ENCODE assay signal across 8 mouse cellular contexts in the genomic region with DNA sequence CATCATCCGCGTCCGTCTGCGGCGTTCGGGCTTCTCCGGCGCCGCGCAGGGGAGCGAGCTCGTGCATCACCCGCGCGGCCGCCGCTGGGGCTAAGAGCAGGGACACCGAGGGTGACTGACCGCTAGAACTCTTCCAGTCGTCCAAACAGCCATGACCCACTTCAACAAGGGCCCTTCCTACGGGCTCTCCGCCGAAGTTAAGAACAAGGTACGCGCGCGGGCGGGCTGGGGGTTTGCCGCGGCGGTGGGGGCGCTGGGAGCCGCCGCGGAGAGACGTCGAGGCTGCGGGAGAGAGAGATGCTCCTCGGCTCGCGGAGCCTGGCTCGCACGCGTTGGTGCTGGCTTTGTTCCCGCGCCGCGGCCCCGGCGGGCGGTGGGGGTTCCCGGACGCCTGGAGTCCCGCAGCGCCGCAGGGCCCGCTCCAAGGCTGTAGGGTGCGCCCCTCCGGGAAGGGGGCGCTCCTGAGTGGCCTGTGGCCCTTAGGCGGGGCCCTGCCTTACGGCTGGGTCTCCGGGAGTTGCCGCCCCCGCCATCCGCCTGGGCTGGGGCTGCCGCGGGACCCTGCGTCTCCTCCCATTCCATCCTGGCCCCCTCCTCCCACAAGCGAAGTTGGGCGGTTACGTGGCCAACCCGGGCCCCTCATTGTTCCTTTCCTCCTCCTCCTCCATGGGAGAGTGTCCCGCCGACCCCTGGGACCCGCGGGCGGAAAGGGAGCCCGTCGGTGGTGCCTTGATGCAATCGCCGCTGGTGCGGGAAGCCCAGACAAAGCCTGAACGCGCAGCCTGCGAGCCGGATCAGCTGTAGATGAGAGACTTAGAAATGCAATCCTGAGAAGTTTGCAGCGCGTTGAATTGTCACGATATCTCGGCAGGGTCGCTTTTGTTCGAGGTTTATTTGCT. TPM values are rescaled to one million over a fixed set of nuclear protein-coding genes. Genes with fewer than 3 reads are reported as not detected.
A peak's percentile ranks its signal among the peaks of the same experiment; 100 is the strongest.
DNase-seq lines count a peak whose midpoint lies in the region; ATAC-seq lines count a peak whose summit lies in the region.

No protein-coding gene starts in this region.

- peak overlapping the region; percentile 88 for H3K27ac ChIP-seq in hindbrain, embryonic 16.5 days (ENCODE audit: low read depth, low read length)

- H3K36me3 ChIP-seq in hindbrain, embryonic 16.5 days (ENCODE audit: control insufficient read depth, insufficient read depth, low read length), result no peaks in the 10 kb centered on the region
- H3K36me3 ChIP-seq in megakaryocyte, embryonic 14.5 days (replicated peaks; ENCODE audit: low read length), result no peaks in the 10 kb centered on the region

- under 1% methylated on average over 78 of the region's 93 CpGs for WGBS in hindbrain, embryonic 16.5 days

- H3K9me3 ChIP-seq in hindbrain, embryonic 16.5 days (ENCODE audit: control insufficient read depth, low read length), result no peaks in the 10 kb centered on the region
- H3K9me3 ChIP-seq in megakaryocyte, embryonic 14.5 days, result no peaks in the 10 kb centered on the region

- peaks cover 25% of the 10 kb centered on the region for H3K4me1 ChIP-seq in hindbrain, embryonic 16.5 days (ENCODE audit: control insufficient read depth, insufficient read depth, low read depth, low read length)
- H3K4me1 ChIP-seq in megakaryocyte, embryonic 14.5 days, result peaks cover 25% of the 10 kb centered on the region

- H3K4me2 ChIP-seq in hindbrain, embryonic 16.5 days (ENCODE audit: low read length), result peak overlapping the region; percentile 92

- peak; percentile 67 for DNase-seq in adipocyte (ENCODE audit: low spot score)
- peak; percentile 59 for DNase-seq in gastrocnemius, adult 18-20 months (ENCODE audit: low spot score)
- DNase-seq in left cerebral cortex, adult 8-10 months (ENCODE audit: low spot score in 2 of 2), result peak; percentile 45 to 48
- peak; percentile 60 for DNase-seq in right cerebral cortex, postnatal 14 days
- peak; percentile 77 for DNase-seq in urinary bladder, postnatal 25 days (ENCODE audit: low spot score)

- peak; percentile 60 for ATAC-seq in common myeloid progenitor, adult 5-6 weeks (replicated peaks; ENCODE audit: low read depth, poor library complexity, severe bottlenecking)
- ATAC-seq in hindbrain, embryonic 16.5 days, result peak; percentile 68

- no peaks in the 10 kb centered on the region for H3K27me3 ChIP-seq in hindbrain, embryonic 16.5 days (replicated peaks; ENCODE audit: control insufficient read depth, insufficient read depth, low read length)
- peaks cover 47% of the 10 kb centered on the region for H3K27me3 ChIP-seq in megakaryocyte, embryonic 14.5 days (replicated peaks)

- H3K4me3 ChIP-seq in hindbrain, embryonic 16.5 days (ENCODE audit: low read length), result peak overlapping the region; percentile 54
- peak overlapping the region; percentile 92 for H3K4me3 ChIP-seq in megakaryocyte, embryonic 14.5 days (replicated peaks)

- peak overlapping the region; percentile 68 for H3K9ac ChIP-seq in hindbrain, embryonic 16.5 days (ENCODE audit: low read depth, low read length)

RNA-seq across cellular contexts. Expression of gene Cnn3, which starts 0.6 kb away (rescaled TPM):
- 43.5 and 51.0 TPM in 2 replicates for total RNA-seq in common myeloid progenitor, adult 5-6 weeks (2017)
- total RNA-seq in gastrocnemius, adult 18-20 months (2021), result 10 to 100 TPM; 15.2 to 21.6 TPM
- polyA plus RNA-seq in hindbrain, embryonic 16.5 days (2015; fragmentation: Nextera tagmentation; extraction: Ambion mirVana), result 395 and 417 TPM in 2 replicates
- 100 to 1,000 TPM in 1 of 4 experiments, 10 to 100 TPM in 3; 69.4 to 104 (median 78.6) TPM for total RNA-seq in left cerebral cortex, adult 8-10 months (2022)
- 2.6 TPM in 1 of 2 replicates, not detected in the other for polyA plus RNA-seq in megakaryocyte, embryonic 14.5 days (2012; ENCODE audit: insufficient read depth, low replicate concordance)

Comparison
In these comparisons a context has a peak if more than half of its experiments do, and no peak if none do; other contexts are left out.
1. Peak in every context shown above with its lines: DNase-seq, ATAC-seq, H3K4me3 ChIP-seq and H3K27ac ChIP-seq.